Mouse (Mus musculus): ENCODE measurements around the gene Vamp2. TPM values are rescaled to one million over a fixed set of nuclear protein-coding genes. Genes with fewer than 3 reads are reported as not detected.

Gene Vamp2
- polyA plus RNA-seq, 1 experiment = 84.4 TPM

GRCm38 (mm10) chr11:69117737-69118695 lies 29.7 kb downstream of the Vamp2 start:
- no peaks in the 10 kb centered on the region for H3K36me3 ChIP-seq (ENCODE audit: control insufficient read depth, insufficient read depth, low read length)
- peaks cover 5% of the 10 kb centered on the region for H3K4me1 ChIP-seq (ENCODE audit: control insufficient read depth, insufficient read depth, insufficient read length, low read length)
- under 1% methylated on average over 45 of the region's 45 CpGs for WGBS
- TF ChIP-seq CTCF (IDR thresholded peaks at IDR 0.05; ENCODE audit: extremely low read depth, insufficient read length, insufficient replicate concordance, low read depth, low read length) (no peak), POLR2A (IDR thresholded peaks at IDR 0.05; ENCODE audit: low read depth, low read length) (0 out of 2 replicates have a peak, but pooled peaks have one; percentile 37)
- H3K27me3 ChIP-seq (ENCODE audit: control insufficient read depth, insufficient read depth, low read length) = no peaks in the 10 kb centered on the region
- peak overlapping the region; percentile 77 for H3K27ac ChIP-seq (ENCODE audit: insufficient read depth, low read depth, low read length)
- H3K4me3 ChIP-seq (ENCODE audit: low read depth, low read length) = peak overlapping the region; percentile 72

GRCm38 (mm10) chr11:69118765-69119164 lies 30.5 kb downstream of the Vamp2 start:
- peak overlapping the region; percentile 72 for H3K4me3 ChIP-seq (ENCODE audit: low read depth, low read length)
- H3K27me3 ChIP-seq (ENCODE audit: control insufficient read depth, insufficient read depth, low read length) = no peaks in the 10 kb centered on the region
- H3K36me3 ChIP-seq (ENCODE audit: control insufficient read depth, insufficient read depth, low read length) = no peaks in the 10 kb centered on the region
- H3K4me1 ChIP-seq (ENCODE audit: control insufficient read depth, insufficient read depth, insufficient read length, low read length) = peaks cover 5% of the 10 kb centered on the region
- no peak for TF ChIP-seq POLR2A (IDR thresholded peaks at IDR 0.05; ENCODE audit: low read depth, low read length)
- no peak for TF ChIP-seq CTCF (IDR thresholded peaks at IDR 0.05; ENCODE audit: extremely low read depth, insufficient read length, insufficient replicate concordance, low read depth, low read length)
- 4% methylated on average over 15 of the region's 15 CpGs for WGBS
- H3K27ac ChIP-seq (ENCODE audit: insufficient read depth, low read depth, low read length) = 0 out of 2 replicates have a peak overlapping the region, but pooled peaks have one; percentile 77

- no peak for TF ChIP-seq CTCF (IDR thresholded peaks at IDR 0.05; ENCODE audit: extremely low read depth, insufficient read length, insufficient replicate concordance, low read depth, low read length)
- TF ChIP-seq POLR2A (IDR thresholded peaks at IDR 0.05; ENCODE audit: low read depth, low read length) = no peak
- no peak overlapping the region for H3K27ac ChIP-seq (ENCODE audit: insufficient read depth, low read depth, low read length)
- H3K4me1 ChIP-seq (ENCODE audit: control insufficient read depth, insufficient read depth, insufficient read length, low read length) = peaks cover 5% of the 10 kb centered on the region
- H3K36me3 ChIP-seq (ENCODE audit: control insufficient read depth, insufficient read depth, low read length) = no peaks in the 10 kb centered on the region
- 85% methylated on average over 14 of the region's 14 CpGs for WGBS
- H3K4me3 ChIP-seq (ENCODE audit: low read depth, low read length) = no peak overlapping the region
- no peaks in the 10 kb centered on the region for H3K27me3 ChIP-seq (ENCODE audit: control insufficient read depth, insufficient read depth, low read length)
Measured at GRCm38 (mm10) chr11:69119446-69120155, 31.3 kb downstream of the Vamp2 start.

- H3K36me3 ChIP-seq (ENCODE audit: control insufficient read depth, insufficient read depth, low read length) = no peaks in the 10 kb centered on the region
- TF ChIP-seq CTCF (IDR thresholded peaks at IDR 0.05; ENCODE audit: extremely low read depth, insufficient read length, insufficient replicate concordance, low read depth, low read length) (no peak), POLR2A (IDR thresholded peaks at IDR 0.05; ENCODE audit: low read depth, low read length) (no peak)
- no peaks in the 10 kb centered on the region for H3K27me3 ChIP-seq (ENCODE audit: control insufficient read depth, insufficient read depth, low read length)
- H3K27ac ChIP-seq (ENCODE audit: insufficient read depth, low read depth, low read length) = no peak within 1 kb of the TSS
- WGBS = 23% methylated on average over 27 of the region's 27 CpGs
- H3K4me1 ChIP-seq (ENCODE audit: control insufficient read depth, insufficient read depth, insufficient read length, low read length) = peaks cover 5% of the 10 kb centered on the region
- peak within 1 kb of the TSS; percentile 63 for H3K4me3 ChIP-seq (ENCODE audit: low read depth, low read length)
Measured at GRCm38 (mm10) chr11:69120221-69121000, 32.1 kb downstream of the Vamp2 start, which contains the start of gene Hes7. Gene Hes7 (plus strand): TSS chr11:69120404.

- H3K4me1 ChIP-seq (ENCODE audit: control insufficient read depth, insufficient read depth, insufficient read length, low read length) = peaks cover 5% of the 10 kb centered on the region
- WGBS = 2% methylated on average over 33 of the region's 33 CpGs
- H3K27me3 ChIP-seq (ENCODE audit: control insufficient read depth, insufficient read depth, low read length) = no peaks in the 10 kb centered on the region
- no peak overlapping the region for H3K27ac ChIP-seq (ENCODE audit: insufficient read depth, low read depth, low read length)
- H3K36me3 ChIP-seq (ENCODE audit: control insufficient read depth, insufficient read depth, low read length) = no peaks in the 10 kb centered on the region
- no peak for TF ChIP-seq POLR2A (IDR thresholded peaks at IDR 0.05; ENCODE audit: low read depth, low read length)
- no peak for TF ChIP-seq CTCF (IDR thresholded peaks at IDR 0.05; ENCODE audit: extremely low read depth, insufficient read length, insufficient replicate concordance, low read depth, low read length)
- peak overlapping the region; percentile 63 for H3K4me3 ChIP-seq (ENCODE audit: low read depth, low read length)
Measured at GRCm38 (mm10) chr11:69121001-69121740, 32.9 kb downstream of the Vamp2 start.

- under 1% methylated on average over 31 of the region's 32 CpGs for WGBS
- Histone ChIP-seq H3K27me3 (ENCODE audit: control insufficient read depth, insufficient read depth, low read length) (no peaks in the 10 kb centered on the region), H3K27ac (ENCODE audit: insufficient read depth, low read depth, low read length) (no peak overlapping the region), H3K4me1 (ENCODE audit: control insufficient read depth, insufficient read depth, insufficient read length, low read length) (peaks cover 5% of the 10 kb centered on the region), H3K36me3 (ENCODE audit: control insufficient read depth, insufficient read depth, low read length) (no peaks in the 10 kb centered on the region), H3K4me3 (ENCODE audit: low read depth, low read length) (peak overlapping the region; percentile 63)
- TF ChIP-seq CTCF (IDR thresholded peaks at IDR 0.05; ENCODE audit: extremely low read depth, insufficient read length, insufficient replicate concordance, low read depth, low read length) (no peak), POLR2A (IDR thresholded peaks at IDR 0.05; ENCODE audit: low read depth, low read length) (no peak)
Measured at GRCm38 (mm10) chr11:69121741-69122335, 33.5 kb downstream of the Vamp2 start.

Data from small intestine, adult 2 months (tissue).